Mouse (Mus musculus) small intestine, adult 2 months (tissue): ENCODE measurements around the gene Krt86. TPM values are rescaled to one million over a fixed set of nuclear protein-coding genes. Genes with fewer than 3 reads are reported as not detected.

Experiments used
- H3K27ac ChIP-seq: fragments of 200-500 bp; 2 replicates; pipeline ENCODE4 v1.5.1; 2012; ENCODE audit warnings: low read depth, low read length, control low read depth, inconsistent platforms; ENCODE audit not compliant: insufficient read depth
- H3K27me3 ChIP-seq: fragments of 200-500 bp; 2 replicates; pipeline ENCODE4 v1.6.1; 2012; ENCODE audit warnings: mild to moderate bottlenecking, moderate library complexity, low read length, inconsistent platforms; ENCODE audit not compliant: control insufficient read depth, insufficient read depth
- H3K36me3 ChIP-seq: fragments of 200-500 bp; 2 replicates; pipeline ENCODE4 v1.6.1; 2012; ENCODE audit warnings: mild to moderate bottlenecking, low read length, control low read depth, inconsistent platforms; ENCODE audit not compliant: control insufficient read depth, insufficient read depth
- H3K4me1 ChIP-seq: fragments of 200-500 bp; 2 replicates; pipeline ENCODE4 v1.6.1; 2012; ENCODE audit warnings: low read length, inconsistent platforms, mixed read lengths; ENCODE audit not compliant: control insufficient read depth, insufficient read depth, insufficient read length
- H3K4me3 ChIP-seq: fragments of 200-500 bp; 2 replicates; pipeline ENCODE4 v1.5.1; 2012; ENCODE audit warnings: low read depth, mild to moderate bottlenecking, control low read depth, inconsistent platforms, low read length, moderate library complexity
- CTCF ChIP-seq: fragments of 200-500 bp; IDR thresholded peaks from 2 replicates; pipeline ENCODE4 v1.5.1; 2012; ENCODE audit warnings: low read depth, mild to moderate bottlenecking, control low read depth, inconsistent platforms, low read length, moderate library complexity, mixed read lengths; ENCODE audit not compliant: insufficient replicate concordance, insufficient read length; ENCODE audit errors: extremely low read depth
- POLR2A ChIP-seq: fragments of 200-500 bp; IDR thresholded peaks from 2 replicates; pipeline ENCODE4 v1.6.1; 2012; ENCODE audit warnings: low read depth, mild to moderate bottlenecking, control low read depth, inconsistent platforms, low read length, moderate library complexity
- WGBS: fragments of 180-500 bp; shearing (Covaris S2); methylation state at CpG from one replicate; pipeline ENCODE4 v1.1.7; 2018; 5-methylcytosine and 5-hydroxymethylcytosine counted together
- polyA plus RNA-seq: library from polyadenylated mRNA; depleted of rRNA; stranded (reverse); fragments of >200 nt; gene quantifications from 2 replicates; pipeline ENCODE4 v1.2.3, GENCODE M21; 2012

The Krt86 gene
- polyA plus RNA-seq, 1 experiment: not detected

DNA sequence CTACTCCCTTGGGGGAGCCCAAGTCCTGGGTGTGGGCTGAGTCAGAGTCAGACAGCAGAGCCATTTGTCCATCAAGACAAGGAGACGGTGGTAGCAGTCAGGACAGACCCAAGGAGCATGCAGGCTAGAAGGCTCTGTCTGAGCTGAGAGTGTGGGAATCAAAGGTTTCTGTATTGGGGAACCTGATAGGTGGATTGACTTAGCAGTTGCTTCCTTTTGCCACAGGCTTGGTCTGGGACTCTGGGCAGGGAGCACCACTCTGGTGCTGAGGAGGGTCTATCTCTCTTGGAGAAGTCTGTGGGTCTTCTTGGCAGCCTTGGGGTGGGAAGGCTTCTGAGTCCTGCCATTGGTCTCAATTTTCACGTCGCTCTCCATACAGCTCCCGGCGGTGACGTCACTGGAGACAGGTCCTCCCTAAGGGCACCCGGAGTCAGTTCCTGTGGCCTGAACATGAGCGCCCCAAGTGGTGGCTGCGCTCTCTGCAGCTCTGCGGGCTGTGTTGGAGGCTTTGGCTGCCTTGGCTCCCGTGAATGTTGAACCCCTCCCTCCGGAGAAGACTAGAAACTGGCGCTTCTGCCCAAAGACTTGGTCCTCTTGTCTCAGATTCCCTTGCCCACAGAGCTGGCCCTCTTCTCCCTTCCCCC is 20.1 kb upstream of the Krt86 start:
- TF ChIP-seq CTCF (peak; percentile 83), POLR2A (no peak)
- Histone ChIP-seq H3K27me3 (no peaks in the 10 kb centered on the region), H3K36me3 (no peaks in the 10 kb centered on the region), H3K4me3 (0 out of 2 replicates have a peak overlapping the region, but pooled peaks have one; percentile 10), H3K4me1 (peaks cover 2% of the 10 kb centered on the region; the same call in 1 of the 2 replicates), H3K27ac (no peak overlapping the region)
- WGBS: 8% methylated on average over 13 of the region's 13 CpGs

DNA sequence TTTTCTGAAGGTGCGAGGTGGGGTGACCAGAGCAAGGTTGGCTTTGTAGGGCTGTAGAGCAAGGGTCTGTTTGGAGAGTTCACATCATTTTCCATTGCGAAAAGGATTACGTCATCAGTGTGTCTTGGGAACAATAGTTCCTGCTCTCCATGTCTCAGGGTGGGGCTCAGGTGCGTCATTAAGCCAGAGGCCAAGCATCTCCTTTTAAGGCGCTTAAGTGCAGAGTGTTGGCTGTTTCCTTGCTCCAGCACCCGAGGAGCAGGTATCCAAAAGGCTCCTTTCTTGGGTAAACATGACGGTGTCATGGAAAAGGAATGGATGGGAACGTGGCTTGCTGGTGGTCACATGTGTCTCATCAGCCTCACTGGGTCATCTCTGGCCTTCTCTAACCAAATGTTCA is 18.5 kb upstream of the Krt86 start:
- H3K36me3 ChIP-seq: no peaks in the 10 kb centered on the region
- H3K27ac ChIP-seq: no peak overlapping the region
- no peak overlapping the region for H3K4me3 ChIP-seq
- 54% methylated on average over 8 of the region's 8 CpGs for WGBS
- TF ChIP-seq POLR2A (no peak), CTCF (no peak)
- no peaks in the 10 kb centered on the region for H3K27me3 ChIP-seq
- H3K4me1 ChIP-seq: peaks cover 2% of the 10 kb centered on the region; the same call in 1 of the 2 replicates

- WGBS: 75% methylated on average over 2 of the region's 2 CpGs
- Histone ChIP-seq H3K4me1 (peaks cover 2% of the 10 kb centered on the region; the same call in 1 of the 2 replicates), H3K36me3 (no peaks in the 10 kb centered on the region), H3K27me3 (no peaks in the 10 kb centered on the region), H3K27ac (no peak overlapping the region), H3K4me3 (no peak overlapping the region)
- TF ChIP-seq CTCF (no peak), POLR2A (no peak)
Measured at GRCm38 (mm10) chr15:101455292-101455691, 18.0 kb upstream of the Krt86 start.

- no peak overlapping the region for H3K4me3 ChIP-seq
- 90% methylated on average over 6 of the region's 6 CpGs for WGBS
- H3K27ac ChIP-seq: no peak overlapping the region
- TF ChIP-seq POLR2A (no peak), CTCF (no peak)
- H3K36me3 ChIP-seq: no peaks in the 10 kb centered on the region
- peaks cover 2% of the 10 kb centered on the region; the same call in 1 of the 2 replicates for H3K4me1 ChIP-seq
- H3K27me3 ChIP-seq: no peaks in the 10 kb centered on the region
Measured at GRCm38 (mm10) chr15:101455891-101456290, 17.4 kb upstream of the Krt86 start.

GRCm38 (mm10) chr15:101458361-101458930 is 14.8 kb upstream of the Krt86 start:
- Histone ChIP-seq H3K36me3 (no peaks in the 10 kb centered on the region), H3K27ac (no peak overlapping the region), H3K27me3 (no peaks in the 10 kb centered on the region), H3K4me1 (no peaks in the 10 kb centered on the region), H3K4me3 (no peak overlapping the region)
- WGBS: 49% methylated on average over 16 of the region's 16 CpGs
- TF ChIP-seq CTCF (no peak), POLR2A (no peak)

- WGBS: 81% methylated on average over 14 of the region's 14 CpGs
- TF ChIP-seq POLR2A (no peak), CTCF (no peak)
Measured at GRCm38 (mm10) chr15:101459283-101459682, 14.0 kb upstream of the Krt86 start.

DNA sequence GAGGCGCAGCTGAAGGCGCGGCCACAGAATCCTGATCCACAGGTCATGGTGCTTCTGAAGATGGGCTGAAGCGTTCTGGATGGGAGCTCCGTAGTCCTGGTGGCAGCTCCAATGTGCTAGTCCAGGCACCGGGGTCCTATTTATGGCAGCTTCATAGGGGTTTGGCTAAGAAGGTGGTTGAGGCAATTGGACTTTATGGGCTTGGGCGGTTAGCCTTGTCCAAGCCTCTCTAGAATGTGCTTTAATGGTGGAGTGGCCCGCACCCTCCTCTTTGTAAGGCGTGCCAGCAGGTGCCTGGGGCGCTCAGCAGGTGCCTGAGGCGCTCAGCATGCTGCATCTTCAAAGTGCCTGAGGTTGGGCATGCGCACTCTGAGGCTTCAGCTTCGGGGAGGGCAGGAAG is 9.6 kb upstream of the Krt86 start, which contains the start of gene Krt81:
Gene Krt81, minus strand, starts transcription at position 101 of the 400 bp plus-strand sequence.
- WGBS: 57% methylated on average over 13 of the region's 13 CpGs
- TF ChIP-seq CTCF (no peak), POLR2A (no peak)
- H3K36me3 ChIP-seq: no peaks in the 10 kb centered on the region

More at GRCm38 (mm10) chr15:101459283-101459682, 14.0 kb upstream of the Krt86 start:
- H3K4me3 ChIP-seq: no peak overlapping the region
- no peak overlapping the region for H3K27ac ChIP-seq
- H3K27me3 ChIP-seq: no peaks in the 10 kb centered on the region
- no peaks in the 10 kb centered on the region for H3K4me1 ChIP-seq
- no peaks in the 10 kb centered on the region for H3K36me3 ChIP-seq

More for the DNA sequence above, 9.6 kb upstream of the Krt86 start, which contains the start of gene Krt81:
- Histone ChIP-seq H3K27me3 (no peaks in the 10 kb centered on the region), H3K27ac (no peak within 1 kb of the TSS), H3K4me3 (no peak within 1 kb of the TSS), H3K4me1 (no peaks in the 10 kb centered on the region)
